Mouse (Mus musculus) heart, adult 18-20 months (tissue): ENCODE data around the gene Adamts12. TPM values are rescaled to one million over a fixed set of nuclear protein-coding genes. Genes with fewer than 3 reads are reported as not detected.

Experiments
- total RNA-seq, 2 experiments: library from RNA; stranded (reverse); gene quantifications; 2 replicates each; pipeline ENCODE4 v1.2.3; 2021

Gene Adamts12
- total RNA-seq, 2 experiments from 2014 or later = 1.0 to 1.9 TPM

Other genes starting within 250 kb of the Adamts12 start
- gene C1qtnf3, start 112.5 kb upstream of the Adamts12 start, total RNA-seq = not detected
- 10 to 100 TPM; 35.3 to 36.0 TPM for gene Amacr, start 83.0 kb upstream of the Adamts12 start, total RNA-seq
- gene Slc45a2, start 64.1 kb upstream of the Adamts12 start, total RNA-seq = not detected
- gene Rxfp3, start 26.8 kb upstream of the Adamts12 start, total RNA-seq = under 1 TPM in 1 of 2 experiments, not detected in 1; 0.05 TPM